Mouse (Mus musculus): ENCODE measurements around the gene Ptpn5.

DNA sequence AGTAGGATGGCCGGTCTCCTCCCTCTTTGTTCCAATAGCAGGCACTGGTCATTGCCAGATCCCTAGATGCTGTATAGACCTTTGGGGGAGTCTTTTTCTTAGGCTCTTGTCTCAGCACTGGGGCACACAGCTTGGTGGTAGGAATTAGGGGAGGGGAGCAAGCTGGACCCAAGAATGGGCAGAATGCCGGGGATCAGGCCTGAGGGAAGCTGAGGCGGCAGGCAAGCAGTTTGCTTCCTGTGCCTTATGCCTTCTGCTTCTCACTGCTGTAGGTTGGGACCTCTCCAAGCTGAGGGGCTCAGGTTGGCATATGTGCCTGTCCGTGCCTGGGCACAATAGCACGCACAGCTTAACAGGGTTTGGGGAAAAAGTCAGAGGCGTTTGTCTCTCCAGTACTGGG, 57.3 kb downstream of the Ptpn5 start:
- TF ChIP-seq EP300 (IDR thresholded peaks at IDR 0.05) = no peak
- no peak for TF ChIP-seq CTCF (IDR thresholded peaks at IDR 0.05)
